Mouse (Mus musculus) layer of hippocampus, adult 2 months (tissue): ENCODE data around the gene Arsg. TPM values are rescaled to one million over a fixed set of nuclear protein-coding genes. Genes with fewer than 3 reads are reported as not detected.

Experiments
- DNase-seq, 2 experiments: peaks; one replicate each; pipeline ENCODE4 v3.0.0; 2022; ENCODE audit warnings: low spot score in 2 of 2
- H3K27ac ChIP-seq: fragments of 200-600 bp; 2 replicates; pipeline ENCODE4 v1.8.1; 2022
- H3K4me3 ChIP-seq: fragments of 200-600 bp; 2 replicates; pipeline ENCODE4 v1.8.1; 2022; ENCODE audit warnings: mild to moderate bottlenecking
- CTCF ChIP-seq: fragments of 200-600 bp; conservative IDR thresholded peaks from 2 replicates; pipeline ENCODE4 v1.8.1; 2022; ENCODE audit warnings: antibody characterized with exemption, mild to moderate bottlenecking, moderate library complexity
- total RNA-seq, 2 experiments: library from RNA; stranded (reverse); gene quantifications; 2 replicates each; pipeline ENCODE4 v1.2.3; 2021

Gene Arsg
- total RNA-seq, 2 experiments from 2014 or later = 11.7 to 13.9 TPM

DNA sequence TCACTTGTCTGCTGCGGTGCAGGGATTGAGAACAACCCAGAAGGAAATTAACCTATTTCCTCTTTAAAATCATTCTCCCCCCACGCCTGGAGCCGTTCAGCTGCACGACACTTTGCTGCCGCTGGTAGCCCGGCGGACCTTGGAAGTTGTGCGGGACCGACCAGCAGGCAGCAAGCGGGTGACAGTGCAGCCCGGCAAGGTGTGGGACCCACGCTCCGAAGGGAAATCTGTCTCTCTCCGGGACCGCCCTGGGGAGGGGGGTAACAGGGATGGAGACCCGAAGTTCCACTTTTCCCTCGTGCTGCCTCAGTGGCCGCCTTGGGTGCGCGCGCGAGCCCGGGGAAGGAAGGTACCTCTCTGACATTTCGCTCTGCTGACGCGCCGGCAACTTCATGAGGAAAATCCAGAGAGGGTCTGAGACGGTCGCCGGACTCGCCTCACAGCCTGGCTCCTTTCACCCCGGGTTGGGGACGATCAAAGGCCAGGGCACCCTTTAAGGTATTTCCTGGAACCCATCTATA is 943 bp upstream of the Arsg start:
- no peak for DNase-seq
- H3K27ac ChIP-seq = peak overlapping the region; percentile 95; the same call in 1 of the 2 replicates
- H3K4me3 ChIP-seq = peak overlapping the region; percentile 88
- 0 out of 2 replicates have a peak, but pooled peaks have one; percentile 2 for TF ChIP-seq CTCF

DNA sequence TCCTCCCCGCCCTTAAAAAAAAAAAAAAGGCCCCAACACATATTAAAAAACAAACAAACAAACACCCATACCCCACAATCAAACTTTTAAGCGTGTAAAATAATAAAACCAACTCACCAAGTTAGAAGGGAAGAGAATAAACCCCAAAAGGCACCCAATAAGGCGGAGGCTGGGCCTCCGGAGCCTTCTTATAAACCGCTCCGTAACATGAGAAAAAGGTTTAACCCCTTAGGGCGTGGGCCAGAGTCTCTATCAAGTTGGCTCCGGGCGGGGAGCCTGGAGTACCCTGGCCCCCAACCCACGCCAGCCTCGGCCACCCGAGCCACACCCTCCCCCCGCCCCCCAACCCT is 378 bp upstream of the Arsg start:
- no peak for DNase-seq
- Histone ChIP-seq H3K4me3 (peak overlapping the region; percentile 88), H3K27ac (peak overlapping the region; percentile 95)
- TF ChIP-seq CTCF = no peak

DNA sequence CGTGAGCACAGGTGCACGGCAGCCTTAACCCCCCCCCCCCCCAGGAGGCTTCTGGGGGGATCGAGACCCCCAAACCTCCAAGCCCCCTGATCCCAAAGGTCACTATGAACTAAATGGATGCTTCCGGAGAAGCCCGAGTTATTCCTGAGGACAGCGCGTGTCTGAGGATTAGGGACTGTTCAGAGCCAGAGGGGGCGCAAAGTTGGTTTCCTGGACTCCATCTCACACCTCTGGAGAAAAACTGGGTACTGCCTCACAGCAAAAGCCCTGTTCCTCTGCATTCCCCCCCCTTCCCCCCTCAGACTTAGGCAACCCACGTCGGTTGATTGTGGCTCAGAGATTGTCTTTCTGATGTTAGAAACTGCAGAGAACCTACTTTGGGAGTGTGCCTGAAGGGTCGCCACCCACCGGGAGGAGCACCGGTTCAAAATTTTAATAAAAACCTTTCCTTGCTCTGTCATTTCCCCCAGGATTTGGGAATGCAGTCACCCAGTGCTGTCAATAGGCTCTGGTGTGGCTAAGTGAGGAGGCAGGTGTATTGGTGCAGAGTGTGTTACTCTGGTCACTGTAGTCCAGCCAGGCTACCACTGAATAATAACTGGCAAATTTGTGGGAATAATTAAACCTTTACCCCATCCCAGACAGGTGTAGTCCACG is 1.0 kb downstream of the Arsg start:
- peak overlapping the region; percentile 95 for H3K27ac ChIP-seq
- TF ChIP-seq CTCF = no peak; the same call in 1 of the 2 replicates
- no peak for DNase-seq
- peak overlapping the region; percentile 88 for H3K4me3 ChIP-seq

DNA sequence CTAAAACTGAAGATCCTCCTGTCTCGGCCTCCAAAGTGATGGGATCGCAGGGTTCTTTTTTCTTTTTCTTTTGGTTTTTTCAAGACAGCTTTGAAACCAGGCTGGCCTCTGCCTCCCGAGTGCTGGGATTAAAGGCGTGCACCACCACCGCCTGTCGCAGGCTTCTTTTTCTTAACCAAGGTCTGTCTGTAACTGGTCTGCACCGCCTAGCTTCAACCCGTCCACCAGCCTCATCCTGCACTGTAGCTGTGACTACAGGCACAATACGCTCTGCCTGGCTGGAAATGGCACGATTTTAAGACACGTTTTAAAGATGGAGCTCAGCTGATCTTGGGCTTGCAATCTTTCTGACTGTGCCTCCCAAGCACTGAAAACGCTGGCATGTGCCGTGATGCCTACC is 1.7 kb downstream of the Arsg start:
- no peak overlapping the region for H3K27ac ChIP-seq
- H3K4me3 ChIP-seq = no peak overlapping the region
- DNase-seq = no peak
- no peak for TF ChIP-seq CTCF

DNA sequence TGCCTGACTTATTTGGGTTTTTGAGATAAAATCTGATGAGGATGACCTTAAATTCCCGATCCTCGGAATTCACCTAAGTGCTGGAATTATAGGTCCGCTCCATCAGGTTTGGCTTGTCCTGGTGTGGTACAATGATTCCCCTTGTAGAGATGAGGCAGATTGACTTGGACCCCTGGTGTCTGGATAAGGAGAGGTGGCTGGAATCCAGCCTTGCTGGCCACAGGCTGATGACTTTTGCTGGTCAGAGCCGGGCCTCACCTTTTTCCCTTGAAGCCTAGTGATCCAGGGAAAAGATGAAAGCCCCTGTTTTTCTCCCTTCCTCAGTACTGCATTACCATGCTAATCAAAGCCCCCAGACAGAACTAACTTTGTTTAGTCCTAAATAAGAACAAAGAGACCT is 2.5 kb downstream of the Arsg start:
- Histone ChIP-seq H3K4me3 (no peak overlapping the region), H3K27ac (no peak overlapping the region)
- DNase-seq = no peak
- no peak for TF ChIP-seq CTCF

DNA sequence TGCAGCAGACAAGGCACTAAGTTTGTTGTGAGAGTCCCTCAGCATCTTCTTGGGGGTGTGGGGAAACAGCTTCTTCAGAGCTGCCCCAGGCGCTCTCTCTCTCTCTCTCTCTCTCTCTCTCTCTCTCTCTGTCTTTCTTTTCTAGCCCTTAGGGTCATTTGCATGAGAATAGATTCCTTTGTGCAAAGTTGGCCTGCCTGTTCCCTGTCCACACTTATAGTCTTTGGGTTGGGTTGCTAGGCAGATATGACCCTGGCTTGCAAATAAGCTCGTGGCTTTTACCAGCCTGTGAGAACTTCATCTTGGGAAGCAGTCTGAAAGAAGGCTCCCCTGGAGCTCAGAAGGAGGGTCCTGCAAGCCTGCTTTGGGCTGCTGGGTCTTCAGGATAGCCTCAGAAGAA is 3.1 kb downstream of the Arsg start:
- no peak for DNase-seq
- Histone ChIP-seq H3K4me3 (no peak overlapping the region), H3K27ac (no peak overlapping the region)
- no peak for TF ChIP-seq CTCF

DNA sequence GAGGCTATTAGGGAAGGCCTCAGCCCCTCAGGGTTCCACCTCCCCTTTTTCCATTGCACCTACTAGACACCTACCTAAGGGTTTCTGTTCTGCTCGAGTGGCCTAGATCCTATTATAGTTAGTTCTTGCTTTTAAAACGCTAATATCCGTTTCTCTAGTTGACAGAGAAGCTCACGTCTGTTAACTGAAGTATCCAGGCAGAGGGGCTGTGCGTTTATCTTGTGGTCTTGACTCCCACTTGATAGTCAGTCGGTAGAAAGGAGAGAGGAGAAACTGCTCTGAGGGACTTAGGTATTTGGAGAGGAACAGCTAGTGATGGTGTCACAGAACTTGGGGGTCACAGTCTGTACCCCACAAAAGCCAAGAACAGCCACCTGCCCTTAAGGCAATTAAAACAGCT is 3.5 kb downstream of the Arsg start:
- no peak for TF ChIP-seq CTCF
- Histone ChIP-seq H3K27ac (no peak overlapping the region), H3K4me3 (no peak overlapping the region)
- DNase-seq = no peak

DNA sequence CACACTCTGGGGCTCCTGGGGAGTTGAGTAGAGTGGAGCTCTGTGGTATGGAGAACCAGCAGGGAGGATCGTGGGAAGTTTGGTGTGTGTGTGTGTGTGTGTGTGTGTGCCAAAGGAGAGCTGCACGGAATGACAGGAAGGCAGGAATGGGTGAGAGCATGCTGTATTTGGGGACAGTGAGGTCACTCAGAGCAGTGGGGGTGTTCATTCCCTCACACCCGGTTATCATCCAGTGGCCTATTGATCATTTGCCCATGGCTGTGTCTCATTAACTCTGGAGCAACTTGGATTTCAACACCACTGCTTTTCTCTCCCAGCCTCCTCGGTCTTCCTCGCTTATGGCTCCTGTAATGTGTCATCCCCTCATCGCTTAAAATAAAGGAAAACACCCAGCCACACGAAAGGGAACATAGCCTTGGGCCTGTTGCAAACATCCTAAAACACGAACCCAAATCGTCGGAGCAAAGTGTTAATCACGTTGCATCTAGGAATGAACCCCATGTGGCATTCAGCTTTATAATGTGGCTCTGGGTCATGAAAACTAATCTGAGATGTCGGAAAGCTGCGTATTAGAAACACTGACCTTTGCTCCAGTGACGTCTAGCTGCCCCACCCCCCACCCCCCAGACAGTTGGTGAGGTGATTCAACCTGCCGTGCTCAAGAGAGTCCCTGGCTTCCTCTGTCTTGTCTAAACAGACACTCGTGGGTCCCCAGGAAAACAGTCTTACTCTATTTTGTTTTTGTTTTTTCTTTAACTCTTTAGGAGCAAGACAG is 4.6 kb downstream of the Arsg start:
- TF ChIP-seq CTCF = no peak
- Histone ChIP-seq H3K27ac (no peak overlapping the region), H3K4me3 (no peak overlapping the region)
- no peak for DNase-seq

DNA sequence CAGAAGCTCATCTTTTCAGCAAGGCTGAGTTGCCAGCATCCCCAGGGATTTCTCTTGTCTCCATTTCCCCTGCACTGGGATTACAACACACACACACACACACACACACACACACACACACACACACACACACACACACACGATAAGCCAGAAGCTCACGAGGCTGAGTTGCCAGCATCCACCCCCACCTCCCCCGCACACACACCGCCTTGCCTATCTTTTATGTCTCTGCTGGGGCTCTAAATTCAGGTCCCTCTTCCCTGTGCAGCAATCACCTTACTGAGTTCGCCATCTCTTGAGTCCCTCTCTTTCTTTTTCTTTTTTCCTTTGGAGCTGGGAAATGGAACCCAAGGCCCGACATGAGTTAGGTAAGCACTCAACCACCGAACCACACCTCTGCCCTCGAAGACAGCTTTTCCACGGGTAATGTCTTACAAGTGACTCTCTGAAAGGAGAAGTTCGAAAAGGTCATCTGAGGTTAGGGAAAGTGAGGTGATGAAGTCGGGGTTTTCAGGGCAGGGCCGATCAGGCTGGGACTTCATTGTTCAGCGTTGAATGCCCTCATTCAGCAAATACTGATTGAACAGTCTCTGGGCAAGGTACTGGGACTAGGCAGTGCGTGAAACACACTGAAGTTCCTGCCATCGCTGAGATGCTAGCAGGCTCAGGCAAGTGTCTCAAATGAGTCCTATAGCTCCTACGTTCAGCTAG is 6.6 kb downstream of the Arsg start:
- DNase-seq = no peak
- Histone ChIP-seq H3K4me3 (no peak overlapping the region), H3K27ac (no peak overlapping the region)
- TF ChIP-seq CTCF = no peak

DNA sequence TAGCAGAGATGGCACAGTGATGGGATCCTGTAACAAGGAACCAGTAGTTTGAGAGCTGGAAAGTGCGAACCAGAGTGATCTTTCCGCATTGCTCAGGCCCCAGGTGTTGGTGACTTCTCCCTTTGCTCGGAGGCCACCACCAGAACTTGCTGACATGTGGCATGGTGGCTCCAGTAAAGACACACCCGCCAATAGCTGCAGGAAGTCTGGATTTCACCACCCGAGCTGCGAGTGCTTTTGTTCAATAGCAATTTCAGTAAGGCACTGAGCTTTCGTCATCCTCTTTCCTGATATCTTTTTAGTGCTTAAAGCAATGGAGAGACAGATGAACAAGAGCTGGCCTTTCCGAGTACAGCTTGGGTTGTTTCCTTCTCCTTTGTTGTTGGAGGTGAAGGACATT is 7.3 kb downstream of the Arsg start:
- TF ChIP-seq CTCF = no peak
- DNase-seq = no peak
- no peak overlapping the region for H3K4me3 ChIP-seq
- no peak overlapping the region for H3K27ac ChIP-seq

DNA sequence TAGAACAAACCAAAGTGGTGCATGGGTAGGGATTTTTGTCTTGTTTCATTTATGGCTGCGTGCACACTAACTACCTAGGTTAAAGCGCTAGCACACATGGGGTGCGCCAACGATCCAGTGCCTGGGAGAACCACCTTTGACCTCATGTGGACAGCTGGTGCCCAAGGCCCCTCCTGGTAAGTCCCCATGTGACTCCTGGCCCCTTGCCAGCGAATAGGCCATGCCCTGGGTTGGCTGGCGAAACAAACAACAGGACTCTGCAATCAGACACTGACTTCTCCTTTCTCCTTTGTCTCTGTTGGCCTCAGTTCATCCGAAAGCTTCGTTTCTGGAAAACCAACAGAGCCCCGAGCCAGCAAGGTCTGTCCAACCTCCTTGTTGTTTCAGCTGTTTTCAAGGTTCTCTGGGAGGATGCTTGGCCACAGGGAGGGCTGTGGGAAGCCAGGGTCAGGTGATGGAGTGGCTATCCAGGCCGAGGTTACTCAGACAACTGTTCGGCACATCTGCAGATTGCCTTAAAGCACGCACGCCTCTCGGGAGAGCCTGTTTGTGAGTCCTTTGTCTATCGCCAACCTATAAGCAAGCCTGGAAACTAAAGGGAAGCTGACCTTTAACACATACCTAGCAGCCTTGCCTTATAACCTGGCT is 12.3 kb downstream of the Arsg start:
- peak overlapping the region; percentile 80 for H3K27ac ChIP-seq
- peak; percentile 17 to 57 for DNase-seq
- no peak for TF ChIP-seq CTCF
- H3K4me3 ChIP-seq = peak overlapping the region; percentile 18; the same call in 1 of the 2 replicates

DNA sequence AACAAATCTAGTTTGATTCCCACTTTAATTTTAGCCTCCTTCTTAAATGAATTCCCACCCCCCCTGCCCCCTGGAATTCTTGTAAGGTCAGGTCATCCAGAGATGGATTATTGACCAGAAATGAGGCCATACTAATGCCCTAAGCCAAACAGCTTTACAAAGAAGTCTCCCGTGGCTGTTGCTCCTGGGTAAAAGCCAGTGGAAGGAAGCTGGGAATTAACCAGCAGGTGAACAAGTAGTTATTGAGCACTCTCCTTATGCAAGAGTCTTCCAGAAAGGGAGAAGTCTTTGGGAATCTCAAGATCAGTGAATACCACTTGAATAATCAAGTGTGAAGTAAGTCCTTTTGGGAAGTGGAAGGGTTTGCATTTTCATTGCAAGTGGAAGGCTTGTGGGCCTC is 13.9 kb downstream of the Arsg start:
- Histone ChIP-seq H3K27ac (no peak overlapping the region), H3K4me3 (no peak overlapping the region)
- TF ChIP-seq CTCF = no peak
- no peak for DNase-seq
